Mouse (Mus musculus): ENCODE measurements around the gene Il16. TPM values are rescaled to one million over a fixed set of nuclear protein-coding genes. Genes with fewer than 3 reads are reported as not detected.

Gene Il16
- 1 to 10 TPM; 2.5 to 3.4 TPM for total RNA-seq (2021)

DNA sequence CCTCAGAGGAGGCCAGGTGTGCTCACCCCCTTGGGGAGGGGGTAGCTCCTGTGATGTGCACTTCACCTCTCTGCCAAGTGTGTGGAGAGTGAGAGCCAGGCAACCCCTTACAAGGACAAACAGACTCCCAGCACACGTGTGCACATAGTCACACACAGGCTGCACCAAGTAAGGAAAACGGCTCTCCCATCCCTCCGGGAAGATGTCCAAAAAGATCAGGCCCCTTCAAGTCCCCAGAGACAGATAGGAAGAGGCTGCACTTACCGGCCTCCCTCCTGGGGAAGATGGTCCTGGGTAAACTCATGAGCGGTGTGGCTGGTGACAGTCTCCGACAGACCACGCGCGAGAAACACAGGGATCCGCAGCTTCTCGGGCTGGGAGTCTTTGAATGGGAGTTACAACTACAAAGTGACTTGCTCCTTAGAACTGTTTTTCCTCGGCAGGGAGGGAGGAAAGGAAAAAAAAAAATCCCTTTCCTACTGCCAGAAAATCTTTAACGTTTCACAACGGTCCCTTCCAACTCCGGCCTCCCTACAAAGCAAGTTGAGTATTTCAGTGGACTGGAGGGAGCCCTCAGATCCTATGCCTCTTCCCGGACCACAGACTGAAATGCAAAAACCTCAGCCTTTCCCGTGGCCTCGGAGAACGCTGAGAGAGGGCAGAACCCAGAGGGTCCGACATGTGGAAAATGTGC lies at the start of gene Il16:
TSS of gene Il16 (minus strand) at position 314 of the 694 bp plus-strand sequence.
- intact Hi-C loops (cut with DNase I) = no loop called here
- DNase-seq (ENCODE audit: low spot score in 2 of 2) = no peak

GRCm38 (mm10) chr7:83794705-83795104 lies 49.2 kb upstream of the Il16 start, which contains the start of gene Cfap161:
Gene Cfap161 (minus strand): TSS chr7:83794880.
- intact Hi-C loops (cut with DNase I) = no loop called here
- DNase-seq (ENCODE audit: low spot score in 2 of 2) = no peak

- DNase-seq (ENCODE audit: low spot score in 2 of 2) = no peak
- intact Hi-C loops (cut with DNase I) = no loop called here
Observed at GRCm38 (mm10) chr7:83794006-83794683, 48.6 kb upstream of the Il16 start.

DNA sequence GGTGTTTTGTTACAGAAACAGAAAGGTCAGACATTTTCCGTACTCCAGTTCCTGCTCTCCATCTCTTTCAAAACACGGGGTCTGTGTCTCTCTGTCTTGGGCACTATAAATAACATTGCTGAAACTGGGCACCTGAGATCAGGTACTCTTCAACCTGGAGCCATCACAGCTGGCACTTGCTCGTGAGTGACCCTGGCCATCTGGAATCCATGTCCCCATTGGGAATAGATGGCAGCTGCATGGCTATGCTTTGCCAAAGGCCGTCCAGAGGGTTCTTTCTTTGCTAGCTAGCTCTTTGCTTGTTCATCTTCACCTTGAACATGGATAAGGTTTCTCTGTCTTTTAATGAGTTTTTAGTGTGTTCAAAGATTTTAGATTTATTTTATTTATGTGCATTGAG lies 35.4 kb upstream of the Il16 start:
- DNase-seq (ENCODE audit: low spot score in 2 of 2) = no peak
- intact Hi-C loops (cut with DNase I) = no loop called here

DNA sequence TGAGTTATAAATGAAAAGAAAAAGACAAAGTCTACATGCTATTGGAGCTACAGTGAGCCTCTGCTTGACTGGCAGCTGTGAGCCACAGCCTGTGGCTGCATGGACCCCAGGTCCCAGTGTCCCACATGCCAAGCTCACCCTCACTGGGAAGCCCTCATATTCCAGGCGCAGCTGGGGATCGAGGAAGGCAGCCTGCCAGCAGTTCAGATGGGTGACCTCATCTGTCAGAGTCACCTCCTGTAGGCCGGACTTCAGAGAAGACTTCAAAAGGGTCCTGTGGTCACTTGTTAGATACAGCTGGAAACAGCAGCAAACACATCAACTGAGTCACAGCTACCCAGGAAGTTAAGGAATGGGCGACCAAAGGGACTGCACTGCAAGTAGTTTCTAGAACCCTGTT lies 34.5 kb upstream of the Il16 start:
- intact Hi-C loops (cut with DNase I) = no loop called here
- no peak for DNase-seq (ENCODE audit: low spot score in 2 of 2)

DNA sequence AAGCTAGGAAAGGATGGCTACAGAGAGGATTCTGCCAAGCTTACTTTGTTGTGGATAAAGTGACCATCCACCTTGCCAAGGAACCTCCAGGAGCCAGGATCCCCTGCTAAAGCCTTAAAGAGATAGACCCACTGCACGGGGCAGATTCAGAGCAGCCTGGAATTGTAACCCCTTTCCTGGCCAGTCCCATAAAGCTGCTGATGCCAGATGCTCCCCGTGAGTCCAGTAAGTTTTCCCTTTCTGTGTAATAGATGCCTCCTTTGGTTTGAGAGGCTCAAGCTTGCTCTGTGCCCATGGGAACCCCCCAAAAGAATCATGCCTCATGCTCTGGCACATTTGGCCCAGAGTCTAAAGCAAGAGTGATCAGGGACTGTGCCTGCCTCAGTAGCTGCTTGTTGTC lies 33.5 kb upstream of the Il16 start:
- intact Hi-C loops (cut with DNase I) = loop anchor here (10.0 kb wide), 1 partner anchor 214 kb away; no protein-coding TSS in a partner anchor
- no peak for DNase-seq (ENCODE audit: low spot score in 2 of 2)

- no peak for DNase-seq (ENCODE audit: low spot score in 2 of 2)
- intact Hi-C loops (cut with DNase I) = loop anchor here (10.0 kb wide), 1 partner anchor 214 kb away; no protein-coding TSS in a partner anchor
Observed at GRCm38 (mm10) chr7:83778516-83778915, 33.0 kb upstream of the Il16 start.

DNA sequence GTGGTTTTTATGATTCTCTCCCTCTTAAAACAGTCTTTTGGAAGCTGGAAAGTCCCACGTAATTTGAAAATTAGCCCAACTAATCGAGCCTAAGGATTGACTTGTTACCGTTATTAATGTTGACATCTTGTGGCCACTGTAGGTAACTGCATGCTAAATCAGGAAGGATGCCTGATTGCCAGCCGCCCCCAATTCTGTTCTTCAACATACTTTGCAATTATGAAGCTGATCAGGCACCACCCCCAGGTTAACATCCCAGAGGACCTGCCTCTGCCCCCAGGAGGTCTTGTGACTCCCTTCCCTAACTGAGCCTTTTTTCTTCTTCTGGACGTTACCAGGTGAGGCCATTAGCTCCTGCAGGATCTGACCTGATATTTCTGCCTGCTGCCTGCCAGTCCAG lies 29.2 kb upstream of the Il16 start:
- intact Hi-C loops (cut with DNase I) = loop anchor here (2.0 to 10.0 kb wide), 3 partner anchors 78 to 210 kb away; no protein-coding TSS in a partner anchor
- DNase-seq (ENCODE audit: low spot score in 2 of 2) = peak in 1 of 2 experiments; percentile 6

GRCm38 (mm10) chr7:83763674-83764073 lies 18.1 kb upstream of the Il16 start:
- DNase-seq (ENCODE audit: low spot score in 2 of 2) = no peak
- intact Hi-C loops (cut with DNase I) = no loop called here

GRCm38 (mm10) chr7:83762336-83762735 lies 16.8 kb upstream of the Il16 start:
- no peak for DNase-seq (ENCODE audit: low spot score in 2 of 2)
- intact Hi-C loops (cut with DNase I) = no loop called here

DNA sequence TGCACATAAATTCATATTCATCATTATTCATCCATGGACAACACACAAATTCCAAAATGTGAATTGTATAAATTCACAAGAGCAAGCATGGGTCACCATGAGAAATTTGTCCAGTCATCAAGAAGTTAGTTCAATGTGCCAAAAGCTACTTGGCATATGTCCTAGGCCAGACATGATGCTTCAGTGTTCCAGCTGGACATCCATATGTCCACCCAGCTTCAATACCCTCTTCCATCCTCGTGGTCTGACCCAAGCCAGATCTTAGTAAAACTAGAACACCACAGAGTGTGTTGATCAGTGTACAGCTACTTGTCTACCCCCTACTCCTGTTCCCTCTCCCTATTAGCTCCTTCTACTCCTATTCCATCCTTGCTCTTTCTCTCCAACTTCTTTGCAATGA lies 5.5 kb upstream of the Il16 start:
- no peak for DNase-seq (ENCODE audit: low spot score in 2 of 2)
- intact Hi-C loops (cut with DNase I) = no loop called here

GRCm38 (mm10) chr7:83748405-83748804 lies 2.9 kb upstream of the Il16 start:
- DNase-seq (ENCODE audit: low spot score in 2 of 2) = no peak
- intact Hi-C loops (cut with DNase I) = no loop called here

DNA sequence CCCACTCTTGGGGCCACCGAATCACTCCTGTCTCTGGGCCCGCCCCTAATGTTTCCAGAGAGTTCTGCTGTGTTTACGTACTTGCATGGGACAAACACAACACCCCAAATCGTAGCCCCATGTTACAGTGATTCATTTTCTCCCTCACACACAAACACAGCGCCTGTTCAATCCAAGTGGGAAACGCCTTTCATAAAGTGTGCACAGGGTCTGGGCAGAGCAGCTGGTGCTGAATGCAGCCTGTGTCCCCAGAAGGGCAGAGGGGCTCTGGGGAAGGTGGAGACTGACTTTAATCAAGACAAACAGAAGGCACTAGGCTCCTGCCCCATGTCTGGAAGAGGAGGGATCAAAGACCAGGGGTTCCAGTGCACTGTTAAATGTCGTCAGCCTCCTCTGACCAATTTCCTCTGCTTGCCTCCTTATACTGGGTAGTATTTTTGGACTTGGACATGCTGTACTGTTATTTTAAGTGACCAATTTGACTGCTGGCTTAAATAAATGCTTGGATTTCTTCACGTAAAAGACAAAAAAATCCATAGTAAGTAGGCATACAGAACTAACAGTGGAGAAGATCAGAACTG lies 671 bp upstream of the Il16 start:
- intact Hi-C loops (cut with DNase I) = no loop called here
- no peak for DNase-seq (ENCODE audit: low spot score in 2 of 2)

DNA sequence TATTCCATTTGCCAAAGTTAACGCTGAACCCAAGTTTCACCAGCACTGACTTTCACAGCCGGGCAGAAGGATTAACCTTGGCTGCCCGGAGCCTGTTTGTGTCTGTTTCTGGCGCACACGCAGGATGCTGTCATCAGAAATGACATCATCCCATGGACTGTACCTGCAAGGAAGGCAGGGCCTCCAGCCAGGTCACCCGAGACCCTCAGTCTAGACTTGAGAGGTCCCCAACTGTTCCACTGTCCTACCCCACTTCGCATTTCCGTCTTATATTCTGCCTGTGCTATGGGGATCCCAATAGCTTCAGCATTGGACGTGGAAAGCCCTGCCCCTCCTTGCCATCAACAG lies 487 bp downstream of the Il16 start:
- intact Hi-C loops (cut with DNase I) = no loop called here
- no peak for DNase-seq (ENCODE audit: low spot score in 2 of 2)

GRCm38 (mm10) chr7:83744250-83744649 lies 1.3 kb downstream of the Il16 start:
- peak; percentile 13 to 19 for DNase-seq (ENCODE audit: low spot score in 2 of 2)
- intact Hi-C loops (cut with DNase I) = no loop called here

- no peak for DNase-seq (ENCODE audit: low spot score in 2 of 2)
- intact Hi-C loops (cut with DNase I) = no loop called here
Observed at GRCm38 (mm10) chr7:83742690-83743089, 2.8 kb downstream of the Il16 start.

DNA sequence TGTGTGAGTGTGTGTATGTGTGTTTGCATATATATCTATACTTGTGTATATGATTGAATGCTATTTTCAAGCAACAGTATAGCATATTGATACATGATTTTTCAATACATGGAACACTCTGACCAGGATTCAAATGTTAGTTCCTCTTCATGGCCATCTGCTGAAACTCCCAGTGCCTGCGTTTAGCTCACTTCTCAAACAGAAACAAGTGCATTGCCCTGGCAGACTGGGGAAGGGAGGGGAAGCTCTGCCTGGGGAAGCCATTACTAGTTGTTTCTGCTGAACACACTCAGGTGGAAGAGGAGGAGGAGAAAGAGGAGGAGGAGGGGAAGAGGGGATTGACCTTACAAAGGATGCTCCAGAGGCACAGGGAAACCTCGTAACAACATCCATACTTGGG lies 3.5 kb downstream of the Il16 start:
- intact Hi-C loops (cut with DNase I) = no loop called here
- DNase-seq (ENCODE audit: low spot score in 2 of 2) = no peak

DNA sequence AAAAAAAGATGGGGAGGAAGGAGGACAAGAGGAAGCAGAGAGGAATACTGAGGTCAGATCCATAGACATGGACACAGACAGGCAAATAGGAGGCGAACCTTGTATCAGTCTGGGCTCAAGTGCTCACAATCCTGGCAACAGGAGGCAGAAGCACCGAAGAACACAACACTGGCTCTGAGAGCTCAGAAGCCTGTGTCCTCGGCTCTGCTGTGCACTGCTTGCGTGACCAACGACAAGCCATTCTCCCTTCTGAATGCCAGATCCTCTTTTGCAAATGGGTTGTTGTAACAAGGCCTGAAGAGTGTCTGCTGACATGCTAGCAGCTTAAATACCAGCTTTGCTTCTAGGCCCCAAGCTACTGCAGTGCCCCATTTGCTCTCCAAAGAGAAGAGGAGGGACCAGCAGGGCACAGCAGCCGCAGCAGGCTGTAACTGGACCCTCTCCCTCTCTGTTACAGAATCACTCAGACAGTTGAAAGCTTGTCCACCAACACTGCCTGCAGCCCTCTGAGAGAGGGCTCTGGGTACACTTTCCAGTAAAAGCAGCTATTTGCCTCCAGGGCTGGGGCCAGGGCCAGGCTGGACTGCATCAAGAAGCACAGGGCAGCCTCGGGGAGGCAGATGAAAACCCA lies 5.7 kb downstream of the Il16 start:
- no peak for DNase-seq (ENCODE audit: low spot score in 2 of 2)
- intact Hi-C loops (cut with DNase I) = no loop called here

GRCm38 (mm10) chr7:83738623-83739462 lies 6.7 kb downstream of the Il16 start:
- no peak for DNase-seq (ENCODE audit: low spot score in 2 of 2)
- intact Hi-C loops (cut with DNase I) = no loop called here
